Mouse (Mus musculus): ENCODE data around the gene Dll3.

Dll3 gene

GRCm38 (mm10) chr7:28306216-28306615, 4.2 kb upstream of the Dll3 start:
- peak; percentile 63 to 66 for DNase-seq

GRCm38 (mm10) chr7:28305641-28306040, 3.6 kb upstream of the Dll3 start:
- peak; percentile 57 to 61 for DNase-seq

- DNase-seq = peak; percentile 47
These were observed 3.0 kb downstream of the Dll3 start for GRCm38 (mm10) chr7:28298837-28299625.

DNA sequence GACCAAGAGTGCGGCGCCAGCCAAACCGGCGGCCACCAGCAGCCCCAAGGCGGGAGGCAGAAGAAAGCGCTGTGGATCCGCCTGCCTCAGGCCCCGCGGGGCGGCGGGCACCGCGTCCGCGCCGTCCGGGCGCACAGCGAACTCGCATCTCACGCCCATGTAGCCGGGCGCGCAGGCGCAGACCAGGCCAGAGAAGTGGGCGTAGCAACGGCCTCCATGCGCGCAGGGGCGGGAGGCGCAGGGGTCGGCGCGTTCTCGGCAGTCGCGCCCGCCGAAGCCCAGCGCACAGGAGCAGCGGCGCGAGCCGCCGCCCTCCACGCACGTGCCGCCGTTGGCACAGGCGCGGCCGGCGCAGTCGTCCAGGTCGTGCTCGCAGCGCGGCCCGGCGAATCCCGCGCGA, 7.6 kb downstream of the Dll3 start:
- DNase-seq = peak; percentile 33 to 52

GRCm38 (mm10) chr7:28290638-28291590, 11.1 kb downstream of the Dll3 start, which contains the start of gene Selenov:
TSS of gene Selenov (minus strand) at chr7:28291186.
- DNase-seq = peak in 1 of 2 experiments; percentile 9

GRCm38 (mm10) chr7:28290165-28290564, 11.9 kb downstream of the Dll3 start:
- no peak for DNase-seq

DNA sequence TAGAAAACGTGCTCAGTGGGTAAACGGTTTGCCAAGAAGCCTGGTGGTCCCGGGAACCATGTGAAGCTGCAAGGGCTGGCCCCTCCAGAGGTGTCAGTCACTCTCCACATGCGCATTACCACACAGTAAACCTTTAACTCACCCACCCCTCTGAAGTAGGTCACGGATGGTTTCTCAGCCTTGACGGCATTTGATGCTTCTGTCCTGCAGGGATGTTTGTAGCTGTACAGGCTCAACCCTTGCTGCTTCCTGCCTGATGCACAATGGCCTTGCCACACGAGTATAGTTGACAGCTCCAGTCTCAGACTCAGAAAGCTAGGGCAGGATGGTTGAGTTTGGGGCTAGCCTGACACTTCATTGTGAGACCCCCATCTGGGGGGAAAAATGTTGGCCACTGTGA, 21.4 kb downstream of the Dll3 start:
- no peak for DNase-seq

DNA sequence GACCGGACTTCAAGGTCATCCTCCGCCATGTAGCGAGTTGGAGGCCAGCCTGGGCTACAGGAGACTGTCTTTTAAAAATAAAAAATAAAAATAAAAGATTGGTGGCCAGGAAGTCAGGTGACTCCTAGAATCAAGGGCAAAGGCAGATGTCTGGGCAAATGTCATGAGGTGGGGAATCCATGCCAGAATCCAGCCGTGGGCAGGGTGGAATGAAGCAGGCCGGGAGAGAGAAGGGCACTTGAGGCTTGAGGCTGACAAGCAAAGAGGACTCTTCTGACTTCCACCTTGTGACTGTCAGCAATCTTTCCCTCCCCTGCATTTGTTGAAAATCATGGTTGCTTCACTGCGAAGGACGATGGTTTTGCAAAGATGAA, 23.8 kb downstream of the Dll3 start:
- no peak for DNase-seq

GRCm38 (mm10) chr7:28277615-28278278, 24.3 kb downstream of the Dll3 start, which contains the start of gene Eid2b:
TSS of gene Eid2b (plus strand) at chr7:28277739.
- DNase-seq = peak; percentile 92 to 96

DNA sequence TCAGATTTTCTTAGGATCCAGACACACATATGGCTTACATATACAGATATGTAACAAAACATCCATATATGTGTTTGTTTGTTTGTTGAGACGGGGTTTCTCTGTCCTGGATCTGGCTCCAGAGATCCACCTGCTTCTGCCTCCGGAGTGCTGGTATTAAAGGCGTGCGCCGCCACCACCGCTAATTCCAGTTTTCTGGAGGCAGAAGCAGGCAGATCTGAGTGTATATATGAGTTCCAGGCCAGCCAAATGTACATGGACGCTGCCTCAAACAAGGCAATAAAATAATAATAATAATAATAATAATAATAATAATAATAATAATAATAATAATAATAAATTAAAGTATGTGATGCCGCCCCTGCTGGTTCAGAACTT, 24.8 kb downstream of the Dll3 start:
- no peak for DNase-seq

- DNase-seq = no peak
These were observed 30.3 kb downstream of the Dll3 start for GRCm38 (mm10) chr7:28271761-28272160.

- DNase-seq = no peak
These were observed 32.7 kb downstream of the Dll3 start for GRCm38 (mm10) chr7:28269355-28269754.

DNA sequence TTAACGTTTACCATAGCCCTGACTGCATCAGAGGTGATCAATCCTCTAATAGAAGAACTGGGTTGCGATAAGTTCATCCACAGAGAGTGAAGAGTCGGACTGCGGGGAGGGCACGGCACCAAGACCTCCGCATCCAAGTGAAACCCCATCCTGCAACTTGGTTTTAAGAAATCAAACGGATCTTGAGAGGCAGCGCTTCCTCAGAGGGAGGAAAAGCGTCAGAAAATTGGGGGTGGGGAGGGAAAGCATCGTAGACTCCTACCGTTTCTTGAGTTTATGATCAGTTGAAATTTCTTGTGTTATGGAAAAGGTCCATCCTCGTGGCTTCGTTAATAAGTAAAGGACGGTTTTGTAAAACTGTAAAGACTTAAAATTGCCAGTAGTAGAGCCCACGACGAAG, 33.5 kb downstream of the Dll3 start:
- DNase-seq = peak in 1 of 2 experiments; percentile 3

- DNase-seq = peak; percentile 34 to 56
These were observed 34.0 kb downstream of the Dll3 start for GRCm38 (mm10) chr7:28268042-28268531.

GRCm38 (mm10) chr7:28267129-28268041, 34.7 kb downstream of the Dll3 start, which contains the start of gene Eid2:
TSS of gene Eid2 (plus strand) at chr7:28267881.
- peak; percentile 55 to 75 for DNase-seq

- no peak for DNase-seq
These were observed 36.6 kb downstream of the Dll3 start for GRCm38 (mm10) chr7:28265391-28265790.

DNA sequence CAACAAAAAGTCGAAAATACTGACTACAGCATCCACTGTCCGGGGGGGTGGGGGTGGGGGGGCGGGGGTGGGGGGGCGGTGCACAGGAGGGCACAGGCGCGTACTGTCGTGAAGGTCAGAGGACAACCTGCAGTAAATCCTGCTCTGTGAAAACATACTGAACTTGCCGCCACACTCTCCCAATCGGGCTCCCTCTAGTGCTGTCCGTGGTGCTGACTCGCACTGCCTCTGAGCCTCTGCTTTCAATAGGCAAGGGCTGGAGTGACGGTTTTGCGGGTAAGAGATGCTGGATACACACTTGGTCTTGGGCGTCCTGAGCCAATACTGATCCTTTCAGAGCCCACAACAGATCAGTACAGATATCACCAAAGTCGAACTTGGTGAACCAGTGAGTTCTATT, 38.3 kb downstream of the Dll3 start:
- peak; percentile 31 to 65 for DNase-seq

GRCm38 (mm10) chr7:28262861-28263260, 39.2 kb downstream of the Dll3 start:
- DNase-seq = no peak

- DNase-seq = no peak
These were observed 46.6 kb downstream of the Dll3 start for GRCm38 (mm10) chr7:28255476-28255875.

- DNase-seq = no peak
These were observed 47.4 kb downstream of the Dll3 start for GRCm38 (mm10) chr7:28254591-28254990.

- no peak for DNase-seq
These were observed 50.1 kb downstream of the Dll3 start for GRCm38 (mm10) chr7:28251976-28252375.

DNA sequence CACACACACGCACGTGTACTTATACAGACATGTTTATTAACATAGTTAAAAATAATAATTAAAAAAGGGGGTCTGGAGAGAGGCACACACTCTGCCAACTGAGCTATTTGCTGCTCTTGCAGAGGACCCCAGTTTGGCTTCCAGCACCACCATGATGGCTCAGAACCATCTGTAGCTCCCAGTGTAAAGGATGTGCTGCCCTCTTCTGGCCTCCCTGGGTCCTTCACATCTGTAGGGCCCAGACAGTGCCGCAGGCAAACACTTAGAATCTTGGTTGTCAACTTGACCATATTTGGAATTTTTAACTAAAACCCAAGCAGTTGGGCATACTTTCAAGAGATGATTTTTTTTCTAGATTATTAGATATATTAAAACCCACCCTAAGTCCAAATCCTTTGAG, 53.1 kb downstream of the Dll3 start:
- DNase-seq = no peak
